Mouse (Mus musculus) limb, embryonic 12.5 days (tissue): ENCODE results near the gene Lrmp. TPM values are rescaled to one million over a fixed set of nuclear protein-coding genes. Genes with fewer than 3 reads are reported as not detected.
"Not testable (repeated sequence)": the region's sequence is repeated elsewhere in the genome, so short reads cannot be mapped to it uniquely, and the experiment has no call there.

Source experiments
- ATAC-seq: fragments of 200-750 bp; cut with Nextera tagmentation; 2 replicates; pipeline ENCODE4 v1.8.0; 2017; ENCODE audit warnings: low read depth, moderate TSS enrichment; ENCODE audit not compliant: insufficient number of reproducible peaks, insufficient read depth, low FRiP score, low TSS enrichment
- H3K27ac ChIP-seq: fragments of 300-500 bp; sonication (generic); 2 replicates; pipeline ENCODE4 v1.5.1; 2016; ENCODE audit warnings: mild to moderate bottlenecking, moderate library complexity
- H3K27me3 ChIP-seq: fragments of 300-500 bp; sonication (generic); 2 replicates; pipeline ENCODE4 v1.6.1; 2016; ENCODE audit warnings: mild to moderate bottlenecking, moderate library complexity
- H3K36me3 ChIP-seq: fragments of 300-500 bp; sonication (generic); 2 replicates; pipeline ENCODE4 v1.6.1; 2016; ENCODE audit warnings: mild to moderate bottlenecking, moderate library complexity
- H3K4me1 ChIP-seq: fragments of 300-500 bp; sonication (generic); replicated peaks from 2 replicates; pipeline ENCODE4 v1.6.1; 2016
- H3K4me2 ChIP-seq: fragments of 300-500 bp; sonication (generic); 2 replicates; pipeline ENCODE4 v1.6.1; 2016; ENCODE audit warnings: mild to moderate bottlenecking, moderate library complexity
- H3K4me3 ChIP-seq: fragments of 300-500 bp; sonication (generic); replicated peaks from 2 replicates; pipeline ENCODE4 v1.5.1; 2016; ENCODE audit warnings: mild to moderate bottlenecking
- H3K9ac ChIP-seq: fragments of 300-500 bp; sonication (generic); replicated peaks from 2 replicates; pipeline ENCODE4 v1.6.1; 2016; ENCODE audit warnings: mild to moderate bottlenecking, moderate library complexity
- H3K9me3 ChIP-seq: fragments of 300-500 bp; sonication (generic); 2 replicates; pipeline ENCODE4 v1.6.1; 2016; ENCODE audit warnings: mild to moderate bottlenecking, moderate library complexity
- WGBS: fragments of 180-500 bp; shearing (Covaris S2); methylation state at CpG from one replicate; pipeline ENCODE4 v1.1.7; 2016; 5-methylcytosine and 5-hydroxymethylcytosine counted together
- polyA plus RNA-seq: library from polyadenylated mRNA; unstranded; fragments of >200 nt; fragmentation: Nextera tagmentation; extraction: Ambion mirVana; gene quantifications from 2 replicates; pipeline ENCODE4 v1.2.1, GENCODE M21; 2016

Lrmp gene
- polyA plus RNA-seq, 1 experiment from 2014 or later = 2.4 TPM

DNA sequence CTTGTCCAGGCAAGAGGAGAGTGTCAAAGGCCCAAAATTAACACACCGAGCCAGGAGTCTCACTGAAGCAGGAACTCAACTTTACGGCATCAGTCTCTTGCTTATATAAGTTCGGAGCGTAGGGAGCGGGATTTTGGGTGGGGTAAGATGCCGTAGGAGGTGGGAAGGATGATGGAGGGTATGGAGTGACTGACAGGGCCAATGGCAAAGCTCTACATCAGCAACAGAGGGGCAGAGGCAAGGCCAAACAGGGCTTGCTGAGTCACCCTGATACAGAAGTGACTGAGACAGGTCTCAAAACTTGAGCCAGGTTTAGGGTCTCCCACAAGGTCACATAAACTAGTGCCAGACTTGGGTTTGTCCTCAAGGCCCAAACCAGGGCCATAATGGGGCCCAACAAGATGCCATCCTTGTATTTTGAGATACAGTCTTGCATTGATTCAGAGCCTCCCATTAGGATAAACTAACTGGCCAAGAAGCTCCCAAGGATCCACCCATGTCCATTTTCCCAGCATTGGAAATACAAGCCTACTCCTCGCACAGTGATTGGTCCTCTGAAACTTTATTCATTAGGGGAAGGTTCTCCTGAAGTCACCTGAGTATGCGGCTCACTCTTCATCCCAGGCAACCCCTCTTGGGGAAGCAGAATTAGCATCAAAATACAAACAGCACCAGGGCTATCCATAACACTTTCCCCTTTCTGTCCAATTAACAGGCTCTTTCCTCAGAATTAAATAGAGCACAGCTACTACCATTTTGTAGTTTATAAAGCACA, 30.9 kb upstream of the Lrmp start:
- 85% methylated on average over 8 of the region's 8 CpGs for WGBS
- no peak overlapping the region for H3K4me2 ChIP-seq
- no peaks in the 10 kb centered on the region for H3K9me3 ChIP-seq
- H3K27me3 ChIP-seq = no peaks in the 10 kb centered on the region
- no peaks in the 10 kb centered on the region for H3K36me3 ChIP-seq
- H3K9ac ChIP-seq = no peak overlapping the region
- no peaks in the 10 kb centered on the region for H3K4me1 ChIP-seq
- ATAC-seq = no peak
- H3K27ac ChIP-seq = no peak overlapping the region
- no peak overlapping the region for H3K4me3 ChIP-seq

DNA sequence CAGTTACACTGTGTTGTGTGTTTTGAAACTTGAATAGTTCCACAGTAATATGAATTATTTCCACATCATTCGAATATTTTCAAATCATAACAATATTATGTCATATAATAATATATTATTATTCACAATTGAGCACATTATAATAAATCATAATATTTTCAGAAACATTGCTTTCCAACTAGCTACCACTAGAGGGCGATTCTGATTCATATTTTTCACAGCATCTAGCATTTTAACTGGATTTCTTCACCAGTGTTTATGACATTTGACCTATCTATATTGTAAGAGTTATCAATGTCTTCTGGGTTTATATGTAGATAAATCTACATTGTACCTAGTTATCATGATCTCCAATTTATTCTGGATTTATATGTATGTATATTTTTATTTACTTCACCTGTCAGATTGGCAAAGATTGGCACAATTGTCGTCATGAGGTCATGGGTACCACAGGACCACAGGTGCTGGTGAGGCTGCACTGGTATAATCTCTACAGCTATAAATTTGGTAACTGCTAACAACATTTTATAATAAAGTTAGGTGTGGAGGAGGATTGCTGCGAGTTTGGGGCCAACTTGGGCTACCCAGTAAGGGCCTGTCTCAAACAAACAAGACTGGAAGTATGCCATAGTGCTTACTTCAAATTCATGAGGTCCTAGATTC, 26.9 kb upstream of the Lrmp start:
- Histone ChIP-seq H3K27ac (no peak overlapping the region), H3K36me3 (no peaks in the 10 kb centered on the region), H3K9me3 (no peaks in the 10 kb centered on the region), H3K4me2 (no peak overlapping the region), H3K27me3 (no peaks in the 10 kb centered on the region), H3K4me3 (no peak overlapping the region), H3K9ac (no peak overlapping the region), H3K4me1 (no peaks in the 10 kb centered on the region)
- no peak for ATAC-seq
- 49% methylated on average over 4 of the region's 4 CpGs for WGBS

DNA sequence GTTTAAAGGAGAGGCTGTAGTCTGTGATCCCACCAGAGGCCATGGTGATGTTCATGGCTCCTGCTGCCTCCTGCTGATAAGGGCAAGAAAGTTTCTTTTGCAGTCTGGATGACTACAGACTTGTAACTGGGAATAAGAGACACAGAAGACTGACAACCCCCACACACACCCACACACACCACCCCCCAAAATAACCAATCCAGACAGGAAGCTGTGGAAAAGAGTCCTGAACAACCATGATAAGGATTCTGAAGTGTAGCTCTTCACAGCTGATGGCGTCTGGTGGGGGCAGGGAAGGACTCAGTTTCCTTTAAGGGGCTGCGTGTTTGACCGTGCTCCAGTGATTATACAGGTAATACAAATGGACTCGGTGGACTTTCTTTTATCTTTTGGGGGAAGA, 26.1 kb upstream of the Lrmp start:
- H3K4me3 ChIP-seq = no peak overlapping the region
- H3K27ac ChIP-seq = no peak overlapping the region
- H3K4me1 ChIP-seq = no peaks in the 10 kb centered on the region
- H3K27me3 ChIP-seq = no peaks in the 10 kb centered on the region
- WGBS = 87% methylated on average over 4 of the region's 4 CpGs
- ATAC-seq = no peak
- H3K9me3 ChIP-seq = no peaks in the 10 kb centered on the region
- no peaks in the 10 kb centered on the region for H3K36me3 ChIP-seq
- H3K4me2 ChIP-seq = no peak overlapping the region
- no peak overlapping the region for H3K9ac ChIP-seq

- Histone ChIP-seq H3K36me3 (no peaks in the 10 kb centered on the region), H3K27ac (no peak overlapping the region), H3K27me3 (no peaks in the 10 kb centered on the region), H3K9me3 (no peaks in the 10 kb centered on the region), H3K9ac (no peak overlapping the region), H3K4me2 (no peak overlapping the region), H3K4me3 (no peak overlapping the region), H3K4me1 (no peaks in the 10 kb centered on the region)
- no peak for ATAC-seq
- WGBS = 66% methylated on average over 6 of the region's 6 CpGs
These were observed 25.1 kb upstream of the Lrmp start for GRCm38 (mm10) chr6:145090201-145090863.

DNA sequence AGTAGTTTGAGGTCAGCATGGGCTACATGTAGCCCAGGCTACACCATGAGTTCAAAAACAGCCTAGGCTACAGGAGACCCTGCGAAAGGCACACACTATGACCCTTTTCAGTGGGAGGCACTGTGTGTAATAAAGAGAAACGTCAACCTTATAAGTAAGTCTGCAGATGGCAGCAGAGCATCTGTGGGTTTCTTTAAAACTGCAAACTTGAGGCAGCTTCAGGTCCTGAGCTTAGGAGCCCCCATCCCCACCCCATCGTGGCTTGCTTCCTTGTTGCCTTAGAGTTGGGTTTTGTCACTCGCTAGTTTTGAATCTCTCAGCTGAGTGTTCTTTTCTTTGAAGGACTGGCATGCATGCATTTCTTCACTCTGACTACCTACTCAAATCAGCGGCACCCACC, 24.5 kb upstream of the Lrmp start:
- H3K27me3 ChIP-seq = no peaks in the 10 kb centered on the region
- no peaks in the 10 kb centered on the region for H3K4me1 ChIP-seq
- ATAC-seq = no peak
- no peaks in the 10 kb centered on the region for H3K36me3 ChIP-seq
- no peak overlapping the region for H3K27ac ChIP-seq
- no peak overlapping the region for H3K9ac ChIP-seq
- H3K4me3 ChIP-seq = no peak overlapping the region
- WGBS = 64% methylated on average over 5 of the region's 5 CpGs
- H3K4me2 ChIP-seq = no peak overlapping the region
- no peaks in the 10 kb centered on the region for H3K9me3 ChIP-seq

GRCm38 (mm10) chr6:145091998-145092397, 23.5 kb upstream of the Lrmp start:
- ATAC-seq = no peak
- no peaks in the 10 kb centered on the region for H3K9me3 ChIP-seq
- no peaks in the 10 kb centered on the region for H3K36me3 ChIP-seq
- no peaks in the 10 kb centered on the region for H3K4me1 ChIP-seq
- H3K27ac ChIP-seq = no peak overlapping the region
- H3K27me3 ChIP-seq = no peaks in the 10 kb centered on the region
- H3K4me3 ChIP-seq = no peak overlapping the region
- 81% methylated on average over 7 of the region's 7 CpGs for WGBS
- no peak overlapping the region for H3K9ac ChIP-seq
- H3K4me2 ChIP-seq = no peak overlapping the region

- WGBS = 55% methylated on average over 7 of the region's 7 CpGs
- not testable (repeated sequence) for H3K27me3 ChIP-seq, H3K4me2 ChIP-seq, ATAC-seq, H3K27ac ChIP-seq, H3K4me1 ChIP-seq, H3K4me3 ChIP-seq, H3K9me3 ChIP-seq, H3K9ac ChIP-seq, H3K36me3 ChIP-seq
These were observed 22.3 kb upstream of the Lrmp start for GRCm38 (mm10) chr6:145093038-145093622.

DNA sequence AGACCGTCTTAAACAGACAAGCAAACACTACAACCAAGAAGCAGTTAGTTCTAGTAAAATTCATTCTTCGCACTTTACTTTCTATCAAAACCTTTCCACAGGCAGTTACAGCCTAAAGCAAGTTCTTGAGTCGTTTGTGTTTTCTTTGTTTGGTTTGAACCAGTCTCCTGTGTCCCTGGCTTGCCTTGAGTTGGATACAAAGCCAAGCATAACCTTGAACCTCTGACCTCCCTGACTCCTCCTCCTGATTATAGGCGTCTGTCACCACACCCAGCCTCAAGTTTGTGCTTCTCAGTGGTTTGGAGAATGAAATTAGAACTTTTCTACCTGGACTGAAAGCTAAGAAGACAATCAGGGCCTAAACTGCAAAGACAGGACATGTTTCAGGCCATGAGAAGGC, 21.0 kb upstream of the Lrmp start:
- H3K4me3 ChIP-seq = no peak overlapping the region
- H3K9ac ChIP-seq = no peak overlapping the region
- H3K4me2 ChIP-seq = no peak overlapping the region
- no peaks in the 10 kb centered on the region for H3K9me3 ChIP-seq
- no peaks in the 10 kb centered on the region for H3K4me1 ChIP-seq
- H3K27ac ChIP-seq = no peak overlapping the region
- 77% methylated on average over 4 of the region's 4 CpGs for WGBS
- no peak for ATAC-seq
- no peaks in the 10 kb centered on the region for H3K27me3 ChIP-seq
- H3K36me3 ChIP-seq = no peaks in the 10 kb centered on the region

DNA sequence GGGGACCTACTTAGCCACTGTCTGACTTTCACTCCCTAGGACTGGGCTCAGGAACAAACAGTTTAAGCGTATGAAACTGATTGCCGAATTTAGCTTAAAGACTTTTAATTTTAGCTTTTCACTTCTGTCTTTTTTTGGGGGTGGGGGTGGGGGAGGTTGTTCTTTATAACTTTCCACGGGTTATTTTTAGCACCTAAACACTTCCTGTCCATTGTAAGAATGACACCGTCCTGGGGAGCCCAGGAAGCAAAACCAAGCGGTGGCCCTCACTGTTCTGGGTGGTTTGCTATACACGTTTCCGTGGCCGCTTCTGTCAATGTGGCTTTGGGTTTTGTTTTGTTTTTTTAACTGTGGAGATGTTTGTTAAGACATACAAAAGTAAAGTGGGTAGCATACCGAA, 14.5 kb upstream of the Lrmp start:
- H3K4me2 ChIP-seq = no peak overlapping the region
- no peaks in the 10 kb centered on the region for H3K9me3 ChIP-seq
- no peak overlapping the region for H3K9ac ChIP-seq
- H3K27ac ChIP-seq = no peak overlapping the region
- 75% methylated on average over 9 of the region's 9 CpGs for whole genome bisulfite sequencing
- no peaks in the 10 kb centered on the region; the same call in 1 of the 2 replicates for H3K4me1 ChIP-seq
- H3K27me3 ChIP-seq = no peaks in the 10 kb centered on the region
- no peaks in the 10 kb centered on the region for H3K36me3 ChIP-seq
- H3K4me3 ChIP-seq = no peak overlapping the region
- no peak for ATAC-seq

DNA sequence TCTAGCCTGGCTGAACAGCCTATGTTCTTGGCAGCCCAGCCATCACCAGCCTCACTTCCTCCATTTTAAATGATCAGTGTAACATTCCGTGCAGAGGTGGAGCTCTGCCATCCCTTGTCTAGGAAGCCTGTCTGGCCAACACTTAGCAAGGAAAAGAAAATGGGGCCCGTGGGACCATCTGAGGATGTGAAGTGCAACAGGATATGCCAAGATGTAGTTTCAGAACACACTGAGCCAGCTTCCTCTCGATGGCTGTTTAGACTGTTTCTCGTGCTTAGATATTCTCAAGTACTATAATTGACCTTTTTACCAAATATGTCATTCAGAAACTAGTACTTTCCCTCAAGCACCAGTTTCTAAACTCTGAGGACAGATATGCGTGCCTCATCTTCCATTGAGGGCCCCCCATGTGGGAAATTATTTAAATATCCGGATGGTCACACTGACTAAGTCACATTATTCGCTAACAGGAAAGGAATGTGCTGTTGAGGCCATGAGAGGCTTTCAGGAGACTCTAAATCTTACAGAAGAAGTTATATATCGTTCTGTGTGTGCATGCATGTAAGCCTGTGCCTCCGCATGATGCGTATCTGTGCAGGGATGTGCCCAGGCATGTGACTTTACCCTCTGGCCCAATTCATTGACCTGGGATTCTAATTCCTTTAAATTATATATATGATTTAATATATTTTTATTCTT, 11.1 kb upstream of the Lrmp start:
- WGBS = 76% methylated on average over 10 of the region's 10 CpGs
- peak overlapping the region; percentile 36; the same call in 1 of the 2 replicates for H3K27ac ChIP-seq
- no peak overlapping the region for H3K4me3 ChIP-seq
- H3K27me3 ChIP-seq = no peaks in the 10 kb centered on the region
- H3K36me3 ChIP-seq = no peaks in the 10 kb centered on the region
- no peaks in the 10 kb centered on the region for H3K9me3 ChIP-seq
- H3K9ac ChIP-seq = no peak overlapping the region
- H3K4me1 ChIP-seq = no peaks in the 10 kb centered on the region; the same call in 1 of the 2 replicates
- no peak overlapping the region for H3K4me2 ChIP-seq
- 0 out of 2 replicates have a peak, but pooled peaks have one; percentile 15 for ATAC-seq

- H3K9ac ChIP-seq = no peak overlapping the region
- H3K4me3 ChIP-seq = no peak overlapping the region
- ATAC-seq = no peak
- no peak overlapping the region for H3K4me2 ChIP-seq
- H3K27me3 ChIP-seq = no peaks in the 10 kb centered on the region
- no peaks in the 10 kb centered on the region; the same call in 1 of the 2 replicates for H3K4me1 ChIP-seq
- H3K9me3 ChIP-seq = no peaks in the 10 kb centered on the region
- no peak overlapping the region for H3K27ac ChIP-seq
- H3K36me3 ChIP-seq = no peaks in the 10 kb centered on the region
- WGBS = 94% methylated on average over 10 of the region's 10 CpGs
These were observed 10.0 kb upstream of the Lrmp start for GRCm38 (mm10) chr6:145105439-145105838.
